In the genomic region with DNA sequence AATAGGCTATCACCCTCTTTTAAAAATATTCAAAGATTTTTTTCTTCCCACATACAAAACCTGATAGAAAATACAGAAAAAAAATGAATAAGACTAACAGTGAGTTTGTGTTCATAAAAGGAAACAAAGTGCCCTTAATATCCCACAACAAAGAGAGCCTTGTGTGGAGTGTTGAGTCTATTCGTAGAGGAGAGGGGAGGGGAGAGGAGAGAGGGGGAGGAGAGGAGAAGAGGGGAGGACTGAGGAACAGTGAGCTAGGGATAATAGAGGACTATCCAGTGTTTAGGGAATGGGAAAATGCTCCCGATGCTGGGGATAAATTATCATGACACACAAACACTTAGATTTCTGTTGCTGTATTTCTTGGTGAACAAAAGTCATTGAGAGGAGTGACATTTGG, we compare ENCODE assay signal across 20 mouse cellular contexts.
"Had no signal": no experiment of that assay in that cellular context is flagged by ENCODE, and none has a peak within 500 bp of the region (broad histone marks: within the 10 kb centered on the region; RNA-seq: fewer than 3 reads in every experiment).

No protein-coding gene starts in this region.

- H3K9me3 ChIP-seq: limb, embryonic 12.5 days; limb, embryonic 15.5 days; lung, embryonic 15.5 days had no signal

- H3K27me3 ChIP-seq: limb, embryonic 12.5 days; limb, embryonic 15.5 days; lung, embryonic 15.5 days had no signal

- H3K4me1 ChIP-seq: limb, embryonic 12.5 days; limb, embryonic 15.5 days; lung, embryonic 15.5 days had no signal

- H3K4me2 ChIP-seq: limb, embryonic 12.5 days; limb, embryonic 15.5 days; liver, embryonic 11.5 days; lung, embryonic 15.5 days had no signal

- DNase-seq: kidney, adult 2 months; kidney, postnatal 25 days; left cerebral cortex, postnatal 4 days; liver, postnatal 0 days; lung, postnatal 14 days; lung, postnatal 4 days; midbrain, embryonic 14.5 days; right cerebral cortex, adult 18-20 months; right cerebral cortex, postnatal 14 days; right cerebral cortex, postnatal 4 days; thymus, postnatal 25 days had no signal

- H3K9ac ChIP-seq: limb, embryonic 12.5 days; limb, embryonic 15.5 days; liver, embryonic 14.5 days; liver, postnatal 0 days; lung, embryonic 15.5 days had no signal

- H3K36me3 ChIP-seq: limb, embryonic 12.5 days; limb, embryonic 15.5 days; lung, embryonic 15.5 days had no signal

- H3K4me3 ChIP-seq: limb, embryonic 12.5 days; limb, embryonic 15.5 days; lung, embryonic 15.5 days; myocyte had no signal

- ATAC-seq: intestine, postnatal 0 days; liver, postnatal 0 days had no signal

- H3K27ac ChIP-seq: kidney, postnatal 0 days; limb, embryonic 12.5 days; limb, embryonic 15.5 days; liver, embryonic 14.5 days; lung, embryonic 15.5 days; stomach, postnatal 0 days had no signal
